Mouse (Mus musculus) liver, embryonic 14.5 days (tissue): ENCODE data around the gene Sdk1. TPM values are rescaled to one million over a fixed set of nuclear protein-coding genes. Genes with fewer than 3 reads are reported as not detected.

ENCODE experiments used
- ATAC-seq: fragments of 200-750 bp; cut with Nextera tagmentation; 2 replicates; pipeline ENCODE4 v1.8.0; 2017; ENCODE audit warnings: moderate number of reproducible peaks, mild to moderate bottlenecking, moderate library complexity; ENCODE audit not compliant: insufficient read depth
- DNase-seq, 3 experiments: peaks; one replicate each; pipeline ENCODE4 v3.0.0-alpha.2; 2012 to 2013; ENCODE audit warnings: low read depth in 3 of 3, low spot score in 3 of 3
- H3K27ac ChIP-seq: fragments of 300-500 bp; sonication (generic); 2 replicates; pipeline ENCODE4 v1.5.1; 2014; ENCODE audit warnings: moderate library complexity, mild to moderate bottlenecking, control low read depth, inconsistent platforms
- H3K27me3 ChIP-seq: fragments of 300-500 bp; sonication (generic); 2 replicates; pipeline ENCODE4 v1.6.1; 2014; ENCODE audit warnings: mild to moderate bottlenecking, low read length, moderate library complexity; ENCODE audit not compliant: control insufficient read depth, insufficient read depth
- H3K36me3 ChIP-seq: fragments of 300-500 bp; sonication (generic); replicated peaks from 2 replicates; pipeline ENCODE4 v1.6.1; 2014; ENCODE audit warnings: low read depth; ENCODE audit not compliant: control insufficient read depth, insufficient read depth
- H3K4me1 ChIP-seq, 2 experiments: fragments of 200-500 bp in 1 of 2; fragments of 300-500 bp in 1 of 2; sonication (generic) in 1 of 2; replicated peaks; 2 replicates each; pipeline ENCODE4 v1.6.1; 2012 to 2014; ENCODE audit warnings: antibody characterized with exemption in 1 of 2, inconsistent platforms in 1 of 2, low read length in 1 of 2; ENCODE audit not compliant: control insufficient read depth in 2 of 2, insufficient read depth in 2 of 2
- H3K4me2 ChIP-seq: fragments of 300-500 bp; sonication (generic); 2 replicates; pipeline ENCODE4 v1.6.1; 2014; ENCODE audit warnings: low read depth, mild to moderate bottlenecking, control low read depth, moderate library complexity
- H3K4me3 ChIP-seq, 2 experiments: fragments of 200-500 bp in 1 of 2; fragments of 300-500 bp in 1 of 2; sonication (generic) in 1 of 2; 2 replicates each; pipeline ENCODE4 v1.5.1; 2012 to 2014; ENCODE audit warnings: low read depth in 2 of 2, low read length in 2 of 2, mild to moderate bottlenecking in 2 of 2, control low read depth in 1 of 2, inconsistent platforms in 1 of 2, moderate library complexity in 1 of 2; ENCODE audit not compliant: insufficient read depth in 1 of 2
- H3K9ac ChIP-seq: fragments of 300-500 bp; sonication (generic); replicated peaks from 2 replicates; pipeline ENCODE4 v1.6.1; 2014; ENCODE audit warnings: mild to moderate bottlenecking, control low read depth, moderate library complexity
- H3K9me3 ChIP-seq: fragments of 300-500 bp; sonication (generic); 2 replicates; pipeline ENCODE4 v1.6.1; 2016; ENCODE audit warnings: low read length, mixed read lengths; ENCODE audit not compliant: control insufficient read depth
- CTCF ChIP-seq: IDR thresholded peaks from 2 replicates; pipeline ENCODE4 v1.5.1; 2016; ENCODE audit warnings: antibody characterized with exemption, low read depth, control low read depth
- EP300 ChIP-seq: IDR thresholded peaks from 2 replicates; pipeline ENCODE4 v1.6.1; 2016; ENCODE audit warnings: antibody characterized with exemption, low read depth
- WGBS: fragments of 180-500 bp; shearing (Covaris S2); extraction: QIAGEN DNeasy Blood & Tissue Kit; methylation state at CpG from one replicate; pipeline ENCODE4 v1.1.7; 2014; ENCODE audit not compliant: insufficient replicate concordance; 5-methylcytosine and 5-hydroxymethylcytosine counted together
- polyA plus RNA-seq, 2 experiments: library from polyadenylated mRNA; depleted of rRNA in 1 of 2; stranded (reverse) in 1 of 2; unstranded in 1 of 2; fragments of >200 nt; fragmentation: Nextera tagmentation in 1 of 2; extraction: Ambion mirVana in 1 of 2; gene quantifications; 2 replicates each; pipeline versions ENCODE4 v1.2.1 to v1.2.3; 2012 to 2014

Gene Sdk1
- polyA plus RNA-seq, 2 experiments, result 0.01 to 0.25 TPM

GRCm38 (mm10) chr5:142156868-142157852 lies 915.9 kb downstream of the Sdk1 start:
- TF ChIP-seq EP300 (no peak), CTCF (no peak)
- Histone ChIP-seq H3K4me3 (no peak overlapping the region), H3K4me1 (no peaks in the 10 kb centered on the region), H3K4me2 (no peak overlapping the region), H3K36me3 (no peaks in the 10 kb centered on the region), H3K27me3 (no peaks in the 10 kb centered on the region), H3K9me3 (no peaks in the 10 kb centered on the region; the same call in 1 of the 2 replicates), H3K27ac (no peak overlapping the region), H3K9ac (no peak overlapping the region)
- no peak for ATAC-seq
- WGBS, result 65% methylated on average over 17 of the region's 17 CpGs
- DNase-seq, result no peak

- Histone ChIP-seq H3K27ac (no peak overlapping the region), H3K4me1 (no peaks in the 10 kb centered on the region), H3K36me3 (no peaks in the 10 kb centered on the region), H3K4me2 (no peak overlapping the region), H3K4me3 (no peak overlapping the region), H3K27me3 (no peaks in the 10 kb centered on the region), H3K9ac (no peak overlapping the region), H3K9me3 (peaks cover 3% of the 10 kb centered on the region)
- WGBS, result 54% methylated on average over 4 of the region's 4 CpGs
- no peak for ATAC-seq
- no peak for DNase-seq
- TF ChIP-seq EP300, result no peak
- TF ChIP-seq CTCF, result no peak
Observed at GRCm38 (mm10) chr5:142163483-142163882, 922.2 kb downstream of the Sdk1 start.

- Histone ChIP-seq H3K9me3 (no peaks in the 10 kb centered on the region; the same call in 1 of the 2 replicates), H3K27ac (no peak overlapping the region), H3K36me3 (no peaks in the 10 kb centered on the region), H3K4me3 (no peak overlapping the region), H3K4me2 (no peak overlapping the region), H3K27me3 (no peaks in the 10 kb centered on the region), H3K4me1 (no peaks in the 10 kb centered on the region), H3K9ac (no peak overlapping the region)
- WGBS, result 63% methylated on average over 4 of the region's 4 CpGs
- ATAC-seq, result no peak
- TF ChIP-seq CTCF (no peak), EP300 (no peak)
- no peak for DNase-seq
Observed at GRCm38 (mm10) chr5:142173636-142174035, 932.3 kb downstream of the Sdk1 start.

- no peak overlapping the region for H3K4me3 ChIP-seq
- peaks cover 0 to 6% of the 10 kb centered on the region in 2 experiments; a peak in 1 of 4 replicates for H3K4me1 ChIP-seq
- H3K27ac ChIP-seq, result no peak overlapping the region
- H3K9ac ChIP-seq, result no peak overlapping the region
- no peaks in the 10 kb centered on the region for H3K36me3 ChIP-seq
- no peaks in the 10 kb centered on the region for H3K27me3 ChIP-seq
- DNase-seq, result no peak
- H3K9me3 ChIP-seq, result no peaks in the 10 kb centered on the region; the same call in 1 of the 2 replicates
- ATAC-seq, result no peak
- 61% methylated on average over 8 of the region's 8 CpGs for WGBS
- no peak for TF ChIP-seq EP300
- no peak for TF ChIP-seq CTCF
- no peak overlapping the region for H3K4me2 ChIP-seq
Observed at GRCm38 (mm10) chr5:142178164-142178563, 936.9 kb downstream of the Sdk1 start.

- H3K36me3 ChIP-seq, result no peaks in the 10 kb centered on the region
- H3K27ac ChIP-seq, result no peak overlapping the region
- H3K4me3 ChIP-seq, result no peak overlapping the region
- DNase-seq, result no peak
- no peak for TF ChIP-seq EP300
- no peak for TF ChIP-seq CTCF
- peaks cover 0 to 9% of the 10 kb centered on the region in 2 experiments; a peak in 1 of 4 replicates for H3K4me1 ChIP-seq
- H3K27me3 ChIP-seq, result no peaks in the 10 kb centered on the region
- H3K4me2 ChIP-seq, result no peak overlapping the region
- no peak for ATAC-seq
- no peaks in the 10 kb centered on the region; the same call in 1 of the 2 replicates for H3K9me3 ChIP-seq
- H3K9ac ChIP-seq, result no peak overlapping the region
- WGBS, result 67% methylated on average over 11 of the region's 11 CpGs
Observed at GRCm38 (mm10) chr5:142179304-142179703, 938.0 kb downstream of the Sdk1 start.
